Mouse (Mus musculus) hindbrain, embryonic 12.5 days (tissue): ENCODE measurements around the gene Rpn2. TPM values are rescaled to one million over a fixed set of nuclear protein-coding genes. Genes with fewer than 3 reads are reported as not detected.

Experiments used
- ATAC-seq: fragments of 200-750 bp; cut with Nextera tagmentation; 2 replicates; pipeline ENCODE4 v1.8.0; 2017; ENCODE audit warnings: moderate TSS enrichment; ENCODE audit not compliant: low FRiP score
- H3K27ac ChIP-seq: fragments of 300-500 bp; sonication (generic); 2 replicates; pipeline ENCODE4 v1.5.1; 2016; ENCODE audit warnings: mild to moderate bottlenecking
- H3K27me3 ChIP-seq: fragments of 300-500 bp; sonication (generic); 2 replicates; pipeline ENCODE4 v1.6.1; 2016; ENCODE audit warnings: mild to moderate bottlenecking
- H3K36me3 ChIP-seq: fragments of 300-500 bp; sonication (generic); 2 replicates; pipeline ENCODE4 v1.6.1; 2016; ENCODE audit warnings: mild to moderate bottlenecking
- H3K4me1 ChIP-seq: fragments of 300-500 bp; sonication (generic); 2 replicates; pipeline ENCODE4 v1.6.1; 2016
- H3K4me2 ChIP-seq: fragments of 300-500 bp; sonication (generic); replicated peaks from 2 replicates; pipeline ENCODE4 v1.6.1; 2016; ENCODE audit warnings: mild to moderate bottlenecking
- H3K4me3 ChIP-seq: fragments of 300-500 bp; sonication (generic); 2 replicates; pipeline ENCODE4 v1.5.1; 2016; ENCODE audit warnings: mild to moderate bottlenecking
- H3K9ac ChIP-seq: fragments of 300-500 bp; sonication (generic); 2 replicates; pipeline ENCODE4 v1.6.1; 2016; ENCODE audit warnings: mild to moderate bottlenecking, moderate library complexity
- H3K9me3 ChIP-seq: fragments of 300-500 bp; sonication (generic); replicated peaks from 2 replicates; pipeline ENCODE4 v1.6.1; 2016; ENCODE audit warnings: mild to moderate bottlenecking
- WGBS: fragments of 180-500 bp; shearing (Covaris S2); methylation state at CpG from one replicate; pipeline ENCODE4 v1.1.7; 2016; 5-methylcytosine and 5-hydroxymethylcytosine counted together
- polyA plus RNA-seq: library from polyadenylated mRNA; unstranded; fragments of >200 nt; fragmentation: Nextera tagmentation; extraction: Ambion mirVana; gene quantifications from 2 replicates; pipeline ENCODE4 v1.2.1, GENCODE M21; 2016

Gene Rpn2
- polyA plus RNA-seq, 1 experiment from 2014 or later, result 239 TPM

GRCm38 (mm10) chr2:157340221-157340741 is 61.5 kb downstream of the Rpn2 start:
- 13% methylated on average over 7 of the region's 7 CpGs for WGBS
- Histone ChIP-seq H3K27me3 (no peaks in the 10 kb centered on the region), H3K4me1 (peaks cover 39% of the 10 kb centered on the region)

GRCm38 (mm10) chr2:157341554-157342270 is 62.9 kb downstream of the Rpn2 start:
- no peaks in the 10 kb centered on the region for H3K9me3 ChIP-seq
- H3K27me3 ChIP-seq, result no peaks in the 10 kb centered on the region
- peak overlapping the region; percentile 50 for H3K9ac ChIP-seq
- H3K4me1 ChIP-seq, result peaks cover 39% of the 10 kb centered on the region
- peak; percentile 49 for ATAC-seq
- no peak overlapping the region for H3K4me2 ChIP-seq
- peak overlapping the region; percentile 91 for H3K27ac ChIP-seq
- H3K36me3 ChIP-seq, result no peaks in the 10 kb centered on the region
- H3K4me3 ChIP-seq, result no peak overlapping the region
- 41% methylated on average over 11 of the region's 11 CpGs for WGBS

More at GRCm38 (mm10) chr2:157340221-157340741, 61.5 kb downstream of the Rpn2 start:
- H3K4me3 ChIP-seq, result no peak overlapping the region
- peak overlapping the region; percentile 47; the same call in 1 of the 2 replicates for H3K9ac ChIP-seq
- no peak overlapping the region for H3K4me2 ChIP-seq
- no peaks in the 10 kb centered on the region for H3K36me3 ChIP-seq
- no peaks in the 10 kb centered on the region for H3K9me3 ChIP-seq
- ATAC-seq, result peak; percentile 82
- H3K27ac ChIP-seq, result peak overlapping the region; percentile 91

GRCm38 (mm10) chr2:157342328-157342926 is 63.6 kb downstream of the Rpn2 start:
- H3K4me3 ChIP-seq, result no peak overlapping the region
- no peak for ATAC-seq
- H3K9ac ChIP-seq, result peak overlapping the region; percentile 50; the same call in 1 of the 2 replicates
- H3K27ac ChIP-seq, result peak overlapping the region; percentile 91
- H3K4me2 ChIP-seq, result no peak overlapping the region
- peaks cover 43% of the 10 kb centered on the region for H3K4me1 ChIP-seq
- 38% methylated on average over 5 of the region's 5 CpGs for WGBS
- H3K27me3 ChIP-seq, result no peaks in the 10 kb centered on the region
- no peaks in the 10 kb centered on the region for H3K36me3 ChIP-seq
- H3K9me3 ChIP-seq, result no peaks in the 10 kb centered on the region

GRCm38 (mm10) chr2:157343337-157343736 is 64.5 kb downstream of the Rpn2 start:
- H3K4me1 ChIP-seq, result peaks cover 50% of the 10 kb centered on the region
- H3K9ac ChIP-seq, result no peak overlapping the region
- ATAC-seq, result no peak
- no peak overlapping the region for H3K4me2 ChIP-seq
- H3K9me3 ChIP-seq, result no peaks in the 10 kb centered on the region
- H3K27ac ChIP-seq, result peak overlapping the region; percentile 66
- H3K4me3 ChIP-seq, result no peak overlapping the region
- no peaks in the 10 kb centered on the region for H3K27me3 ChIP-seq
- H3K36me3 ChIP-seq, result no peaks in the 10 kb centered on the region
- WGBS, result 51% methylated on average over 6 of the region's 6 CpGs

GRCm38 (mm10) chr2:157347361-157348159 is 68.7 kb downstream of the Rpn2 start, which contains the start of gene Ghrh:
Ghrh (minus strand) TSS chr2:157347506.
- H3K4me3 ChIP-seq, result no peak within 1 kb of the TSS
- H3K4me2 ChIP-seq, result 0 out of 2 replicates have a peak within 1 kb of the TSS, but pooled peaks have one; percentile 7
- peak within 1 kb of the TSS; percentile 88 for H3K27ac ChIP-seq
- ATAC-seq, result peak; percentile 56
- H3K27me3 ChIP-seq, result no peaks in the 10 kb centered on the region
- no peaks in the 10 kb centered on the region for H3K36me3 ChIP-seq
- no peaks in the 10 kb centered on the region for H3K9me3 ChIP-seq
- H3K9ac ChIP-seq, result peak within 1 kb of the TSS; percentile 36; the same call in 1 of the 2 replicates
- WGBS, result 43% methylated on average over 26 of the region's 26 CpGs
- peaks cover 34% of the 10 kb centered on the region for H3K4me1 ChIP-seq

- Histone ChIP-seq H3K4me2 (peak overlapping the region; percentile 5; the same call in 1 of the 2 replicates), H3K4me3 (no peak overlapping the region), H3K27ac (peak overlapping the region; percentile 84), H3K9ac (no peak overlapping the region), H3K36me3 (no peaks in the 10 kb centered on the region), H3K4me1 (peaks cover 26% of the 10 kb centered on the region), H3K9me3 (no peaks in the 10 kb centered on the region), H3K27me3 (no peaks in the 10 kb centered on the region)
- ATAC-seq, result peak; percentile 65
- WGBS, result 46% methylated on average over 12 of the region's 12 CpGs
These were observed 70.4 kb downstream of the Rpn2 start for GRCm38 (mm10) chr2:157349121-157349778.

- no peak overlapping the region for H3K27ac ChIP-seq
- H3K36me3 ChIP-seq, result no peaks in the 10 kb centered on the region
- H3K27me3 ChIP-seq, result no peaks in the 10 kb centered on the region
- ATAC-seq, result no peak
- H3K4me1 ChIP-seq, result peaks cover 15% of the 10 kb centered on the region
- H3K4me2 ChIP-seq, result no peak overlapping the region
- H3K4me3 ChIP-seq, result no peak overlapping the region
- no peak overlapping the region for H3K9ac ChIP-seq
- 74% methylated on average over 4 of the region's 4 CpGs for WGBS
- no peaks in the 10 kb centered on the region for H3K9me3 ChIP-seq
These were observed 74.4 kb downstream of the Rpn2 start for GRCm38 (mm10) chr2:157353183-157353582.

- Histone ChIP-seq H3K9me3 (no peaks in the 10 kb centered on the region), H3K4me3 (no peak overlapping the region), H3K4me1 (peaks cover 7% of the 10 kb centered on the region), H3K4me2 (no peak overlapping the region), H3K27ac (no peak overlapping the region), H3K36me3 (no peaks in the 10 kb centered on the region), H3K27me3 (no peaks in the 10 kb centered on the region), H3K9ac (no peak overlapping the region)
- 56% methylated on average over 3 of the region's 3 CpGs for WGBS
- no peak for ATAC-seq
These were observed 75.3 kb downstream of the Rpn2 start for GRCm38 (mm10) chr2:157354106-157354505.

- no peak for ATAC-seq
These were observed 81.2 kb downstream of the Rpn2 start for GRCm38 (mm10) chr2:157360028-157360427.

GRCm38 (mm10) chr2:157363031-157363430 is 84.2 kb downstream of the Rpn2 start:
- ATAC-seq, result no peak
- no peaks in the 10 kb centered on the region for H3K36me3 ChIP-seq
- no peak overlapping the region for H3K4me2 ChIP-seq
- WGBS, result 85% methylated on average over 3 of the region's 3 CpGs
- H3K9ac ChIP-seq, result no peak overlapping the region
- H3K9me3 ChIP-seq, result no peaks in the 10 kb centered on the region
- no peaks in the 10 kb centered on the region for H3K27me3 ChIP-seq
- no peak overlapping the region for H3K4me3 ChIP-seq
- H3K4me1 ChIP-seq, result peaks cover 5% of the 10 kb centered on the region
- H3K27ac ChIP-seq, result no peak overlapping the region

More at GRCm38 (mm10) chr2:157360028-157360427, 81.2 kb downstream of the Rpn2 start:
- WGBS, result 90% methylated on average over 5 of the region's 5 CpGs
- Histone ChIP-seq H3K4me1 (no peaks in the 10 kb centered on the region), H3K4me3 (no peak overlapping the region), H3K27ac (no peak overlapping the region), H3K4me2 (no peak overlapping the region), H3K36me3 (no peaks in the 10 kb centered on the region), H3K9ac (no peak overlapping the region), H3K27me3 (no peaks in the 10 kb centered on the region), H3K9me3 (no peaks in the 10 kb centered on the region)

- peak overlapping the region; percentile 86 for H3K4me2 ChIP-seq
- H3K36me3 ChIP-seq, result 0 out of 2 replicates have a peak, but pooled peaks cover 5% of the 10 kb centered on the region
- no peak for ATAC-seq
- H3K27me3 ChIP-seq, result no peaks in the 10 kb centered on the region
- H3K4me3 ChIP-seq, result peak overlapping the region; percentile 84; the same call in 1 of the 2 replicates
- no peak overlapping the region for H3K27ac ChIP-seq
- 88% methylated on average over 9 of the region's 9 CpGs for WGBS
- H3K9me3 ChIP-seq, result no peaks in the 10 kb centered on the region
- H3K9ac ChIP-seq, result no peak overlapping the region
- peaks cover 15% of the 10 kb centered on the region for H3K4me1 ChIP-seq
These were observed 87.9 kb downstream of the Rpn2 start for GRCm38 (mm10) chr2:157366762-157367161.
